Mouse (Mus musculus) liver, adult 2 months (tissue): ENCODE measurements around the gene Cep112.

ENCODE experiments used
- CTCF ChIP-seq: fragments of 200-500 bp; IDR thresholded peaks from 2 replicates; pipeline ENCODE4 v1.5.1; 2011; ENCODE audit warnings: low read depth, low read length, control low read depth
- POLR2A ChIP-seq: fragments of 200-500 bp; IDR thresholded peaks from 2 replicates; pipeline ENCODE4 v1.6.1; 2011; ENCODE audit warnings: low read length, control low read depth; ENCODE audit not compliant: insufficient read depth; ENCODE audit errors: extremely low read depth

DNA sequence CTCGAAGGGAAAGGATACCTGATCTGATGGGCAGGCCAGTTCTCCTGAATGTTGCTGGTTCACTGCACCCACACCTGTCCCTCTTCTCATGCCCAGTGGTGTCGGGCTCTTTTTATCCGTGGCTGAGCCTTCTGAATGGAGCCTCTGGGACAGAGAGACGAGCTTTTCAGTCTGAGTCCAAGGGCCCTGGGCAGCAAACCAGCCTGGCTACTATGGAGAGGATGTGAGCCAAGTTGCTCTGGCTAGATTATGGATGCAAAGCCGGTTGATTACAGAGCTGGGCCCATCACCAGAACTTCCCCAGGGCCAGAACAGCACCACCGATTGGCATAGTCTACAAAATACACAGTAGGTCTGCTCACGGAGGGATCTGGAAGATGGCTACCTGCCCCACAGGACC lies 476.7 kb downstream of the Cep112 start:
- TF ChIP-seq CTCF (no peak), POLR2A (no peak)
